Mouse (Mus musculus) duodenum, adult 2 months (tissue): ENCODE results near the gene Fto. TPM values are rescaled to one million over a fixed set of nuclear protein-coding genes. Genes with fewer than 3 reads are reported as not detected.

Source experiments
- polyA plus RNA-seq: library from polyadenylated mRNA; depleted of rRNA; stranded (reverse); fragments of >200 nt; gene quantifications from 2 replicates; pipeline ENCODE4 v1.2.3, GENCODE M21; 2012; ENCODE audit warnings: low replicate concordance; rRNA removed

The Fto gene
- 6.2 and 8.0 TPM in 2 replicates for polyA plus RNA-seq

DNA sequence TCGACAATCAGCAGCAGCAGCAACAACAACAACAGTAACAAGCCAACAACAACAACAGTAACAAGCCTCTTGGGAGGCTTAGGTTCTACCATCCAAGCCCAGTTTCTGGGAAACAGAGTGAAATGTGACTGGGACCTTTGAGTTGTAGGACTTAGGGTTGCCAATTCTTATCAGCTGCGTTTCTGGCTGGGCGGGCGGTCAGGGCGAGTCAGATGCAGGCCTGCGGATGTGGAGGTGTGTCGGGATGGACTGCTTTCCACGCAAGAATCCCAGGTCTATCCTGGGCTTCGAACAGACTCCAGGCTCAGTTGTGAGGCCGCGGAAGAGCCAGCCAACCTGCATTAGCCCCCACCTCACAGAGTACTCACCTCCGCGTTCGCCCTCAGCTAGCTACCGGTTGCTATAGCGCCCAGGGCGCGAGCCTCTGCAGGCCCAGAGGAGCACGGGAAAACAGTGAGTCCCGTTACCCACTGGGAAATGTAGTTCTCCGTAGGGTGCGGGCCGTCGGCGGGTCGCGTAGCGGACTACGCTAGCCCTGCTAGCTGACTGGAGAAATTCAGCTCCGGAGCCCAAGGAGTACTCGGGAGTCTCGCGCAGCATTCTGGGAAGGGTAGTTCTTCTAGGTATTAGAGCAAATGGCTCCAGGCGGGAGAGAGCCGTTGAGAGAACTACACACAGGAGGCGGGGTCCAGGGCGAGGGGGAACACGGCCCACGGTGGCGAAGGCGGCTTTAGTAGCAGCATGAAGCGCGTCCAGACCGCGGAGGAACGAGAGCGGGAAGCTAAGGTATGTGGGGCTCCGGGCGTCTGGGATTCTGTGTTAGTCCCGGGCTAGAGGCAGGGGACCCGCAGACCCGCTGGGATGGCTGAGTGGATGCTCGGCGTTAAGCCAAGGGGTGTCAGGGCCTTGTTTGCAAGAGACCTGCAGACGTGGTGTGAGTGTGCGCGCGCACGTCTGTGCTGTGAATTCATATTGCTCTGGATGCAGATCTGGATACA lies at the start of gene Fto, which contains the start of gene Rpgrip1l:
Gene Fto, plus strand, starts transcription at position 691 of the 998 bp plus-strand sequence.
Gene Rpgrip1l, minus strand, starts transcription at position 428 of the 998 bp plus-strand sequence.

Other genes starting within 250 kb of the Fto start
- 5.3 and 7.3 TPM in 2 replicates for gene Rbl2, start 243.5 kb upstream of the Fto start, polyA plus RNA-seq
- 14.8 and 23.4 TPM in 2 replicates for gene Aktip, start 113.5 kb upstream of the Fto start, polyA plus RNA-seq
- 0.15 and 0.21 TPM in 2 replicates for gene Rpgrip1l, start 263 bp upstream of the Fto start, polyA plus RNA-seq